Mouse (Mus musculus) hindbrain, embryonic 13.5 days (tissue): ENCODE results near the gene Sik1. TPM values are rescaled to one million over a fixed set of nuclear protein-coding genes. Genes with fewer than 3 reads are reported as not detected.

Source experiments
- ATAC-seq: fragments of 200-750 bp; cut with Nextera tagmentation; 2 replicates; pipeline ENCODE4 v1.8.0; 2017; ENCODE audit warnings: moderate TSS enrichment; ENCODE audit not compliant: low FRiP score
- H3K27ac ChIP-seq: fragments of 300-500 bp; sonication (generic); 2 replicates; pipeline ENCODE4 v1.5.1; 2015; ENCODE audit warnings: inconsistent platforms, mild to moderate bottlenecking, moderate library complexity
- H3K27me3 ChIP-seq: fragments of 300-500 bp; sonication (generic); 2 replicates; pipeline ENCODE4 v1.6.1; 2015; ENCODE audit warnings: mild to moderate bottlenecking, inconsistent platforms
- H3K36me3 ChIP-seq: fragments of 300-500 bp; sonication (generic); 2 replicates; pipeline ENCODE4 v1.6.1; 2015; ENCODE audit warnings: mild to moderate bottlenecking, inconsistent platforms
- H3K4me1 ChIP-seq: fragments of 300-500 bp; sonication (generic); replicated peaks from 2 replicates; pipeline ENCODE4 v1.6.1; 2015; ENCODE audit warnings: inconsistent platforms
- H3K4me2 ChIP-seq: fragments of 300-500 bp; sonication (generic); 2 replicates; pipeline ENCODE4 v1.6.1; 2015; ENCODE audit warnings: inconsistent platforms, mild to moderate bottlenecking, moderate library complexity
- H3K4me3 ChIP-seq: fragments of 300-500 bp; sonication (generic); 2 replicates; pipeline ENCODE4 v1.5.1; 2015; ENCODE audit warnings: mild to moderate bottlenecking, inconsistent platforms
- H3K9ac ChIP-seq: fragments of 300-500 bp; sonication (generic); 2 replicates; pipeline ENCODE4 v1.6.1; 2015; ENCODE audit warnings: mild to moderate bottlenecking, inconsistent platforms
- H3K9me3 ChIP-seq: fragments of 300-500 bp; sonication (generic); 2 replicates; pipeline ENCODE4 v1.6.1; 2016; ENCODE audit warnings: inconsistent platforms
- WGBS: fragments of 180-500 bp; shearing (Covaris S2); methylation state at CpG from one replicate; pipeline ENCODE4 v1.1.7; 2015; 5-methylcytosine and 5-hydroxymethylcytosine counted together
- polyA plus RNA-seq: library from polyadenylated mRNA; unstranded; fragments of >200 nt; fragmentation: Nextera tagmentation; extraction: Ambion mirVana; gene quantifications from 2 replicates; pipeline ENCODE4 v1.2.1, GENCODE M21; 2015

The Sik1 gene
- polyA plus RNA-seq, 1 experiment from 2014 or later, result 23.4 TPM

GRCm38 (mm10) chr17:31860856-31861255, 5.3 kb upstream of the Sik1 start:
- H3K4me2 ChIP-seq, result no peak overlapping the region
- H3K36me3 ChIP-seq, result no peaks in the 10 kb centered on the region
- H3K27me3 ChIP-seq, result no peaks in the 10 kb centered on the region
- ATAC-seq, result no peak
- H3K9ac ChIP-seq, result no peak overlapping the region
- H3K27ac ChIP-seq, result no peak overlapping the region
- no peak overlapping the region for H3K4me3 ChIP-seq
- peaks cover 20% of the 10 kb centered on the region for H3K4me1 ChIP-seq
- no peaks in the 10 kb centered on the region for H3K9me3 ChIP-seq
- WGBS, result 93% methylated on average over 8 of the region's 8 CpGs

GRCm38 (mm10) chr17:31859367-31859766, 3.8 kb upstream of the Sik1 start:
- Histone ChIP-seq H3K4me1 (peaks cover 21% of the 10 kb centered on the region), H3K27me3 (no peaks in the 10 kb centered on the region), H3K27ac (no peak overlapping the region), H3K4me2 (no peak overlapping the region), H3K36me3 (no peaks in the 10 kb centered on the region), H3K4me3 (no peak overlapping the region), H3K9me3 (no peaks in the 10 kb centered on the region), H3K9ac (no peak overlapping the region)
- 56% methylated on average over 2 of the region's 2 CpGs for WGBS
- ATAC-seq, result no peak

DNA sequence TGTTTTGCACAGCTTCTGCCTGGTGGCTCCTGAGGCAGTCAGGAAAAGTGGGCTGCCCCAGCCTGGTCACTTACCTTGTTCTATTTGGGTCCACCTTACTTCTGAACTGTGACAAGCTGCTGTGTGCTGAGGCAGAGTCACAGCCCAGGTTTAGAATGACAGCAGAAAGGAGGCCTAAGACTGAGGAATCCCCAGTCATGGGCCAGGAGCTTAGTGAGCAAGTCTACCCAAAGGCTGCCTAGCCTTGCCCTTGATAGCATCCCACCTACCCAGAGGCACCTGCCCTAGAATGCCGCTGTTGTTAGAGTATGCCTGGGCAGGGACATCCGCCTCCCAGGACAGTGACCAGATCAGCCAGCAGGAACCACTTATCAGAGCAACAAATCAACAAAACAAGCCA, 3.2 kb upstream of the Sik1 start:
- H3K27me3 ChIP-seq, result no peaks in the 10 kb centered on the region
- H3K27ac ChIP-seq, result no peak overlapping the region
- no peak overlapping the region for H3K4me3 ChIP-seq
- no peak for ATAC-seq
- H3K9ac ChIP-seq, result no peak overlapping the region
- no peaks in the 10 kb centered on the region for H3K9me3 ChIP-seq
- no peak overlapping the region for H3K4me2 ChIP-seq
- H3K36me3 ChIP-seq, result no peaks in the 10 kb centered on the region
- 97% methylated on average over 2 of the region's 2 CpGs for WGBS
- H3K4me1 ChIP-seq, result peaks cover 23% of the 10 kb centered on the region

DNA sequence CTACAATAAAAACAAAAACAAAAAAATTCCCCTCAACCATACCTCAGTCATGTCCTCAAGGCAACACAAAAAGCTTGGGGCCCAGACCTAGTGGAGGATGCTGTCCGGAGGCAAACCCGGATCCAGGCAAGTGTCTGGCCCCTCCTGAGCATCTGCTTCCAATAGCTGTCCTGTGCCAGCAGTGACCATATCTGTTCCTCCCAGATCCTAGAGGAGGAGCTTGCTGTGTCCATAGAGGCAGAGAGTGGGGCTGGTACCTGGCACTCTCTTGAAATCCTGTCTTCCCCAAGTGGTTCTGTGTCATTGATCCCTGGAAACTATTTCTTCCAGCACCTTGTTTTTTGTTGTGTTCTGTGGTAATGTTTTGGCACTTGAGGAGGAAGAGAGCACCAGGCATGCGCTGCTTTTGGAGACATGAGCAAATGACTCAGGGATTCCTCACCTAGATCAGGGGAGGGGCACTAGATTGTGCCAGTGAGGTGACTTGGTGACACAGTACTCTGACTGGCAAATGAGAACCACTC, 2.4 kb upstream of the Sik1 start:
- Histone ChIP-seq H3K9ac (no peak overlapping the region), H3K9me3 (no peaks in the 10 kb centered on the region), H3K27me3 (no peaks in the 10 kb centered on the region), H3K4me2 (no peak overlapping the region), H3K4me3 (no peak overlapping the region), H3K27ac (no peak overlapping the region), H3K36me3 (no peaks in the 10 kb centered on the region), H3K4me1 (peaks cover 31% of the 10 kb centered on the region)
- 87% methylated on average over 3 of the region's 3 CpGs for WGBS
- no peak for ATAC-seq

DNA sequence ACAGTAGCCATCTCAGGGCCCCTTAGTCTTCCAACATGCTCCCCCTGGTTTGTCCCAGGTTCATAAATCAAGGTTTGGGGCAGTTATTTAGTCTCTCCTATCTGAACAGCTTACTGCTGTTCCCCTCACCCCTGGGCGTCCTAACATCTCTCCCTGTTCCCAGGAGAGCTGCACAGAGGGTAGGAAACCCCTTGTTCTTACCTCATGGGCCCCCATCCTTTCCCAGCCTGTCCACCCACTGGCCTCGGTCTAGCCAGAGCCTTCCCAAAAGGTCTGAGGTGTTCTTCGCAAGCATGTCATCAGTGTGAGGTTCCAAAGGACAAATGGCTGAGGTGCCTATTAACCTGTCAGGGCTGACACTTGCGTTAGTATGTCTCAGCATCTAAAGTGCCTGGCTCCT, 1.6 kb upstream of the Sik1 start:
- ATAC-seq, result no peak
- Histone ChIP-seq H3K4me3 (no peak overlapping the region), H3K4me2 (no peak overlapping the region), H3K9me3 (no peaks in the 10 kb centered on the region), H3K9ac (no peak overlapping the region), H3K36me3 (no peaks in the 10 kb centered on the region), H3K4me1 (peaks cover 38% of the 10 kb centered on the region), H3K27ac (no peak overlapping the region), H3K27me3 (no peaks in the 10 kb centered on the region)
- WGBS, result 88% methylated on average over 4 of the region's 4 CpGs

DNA sequence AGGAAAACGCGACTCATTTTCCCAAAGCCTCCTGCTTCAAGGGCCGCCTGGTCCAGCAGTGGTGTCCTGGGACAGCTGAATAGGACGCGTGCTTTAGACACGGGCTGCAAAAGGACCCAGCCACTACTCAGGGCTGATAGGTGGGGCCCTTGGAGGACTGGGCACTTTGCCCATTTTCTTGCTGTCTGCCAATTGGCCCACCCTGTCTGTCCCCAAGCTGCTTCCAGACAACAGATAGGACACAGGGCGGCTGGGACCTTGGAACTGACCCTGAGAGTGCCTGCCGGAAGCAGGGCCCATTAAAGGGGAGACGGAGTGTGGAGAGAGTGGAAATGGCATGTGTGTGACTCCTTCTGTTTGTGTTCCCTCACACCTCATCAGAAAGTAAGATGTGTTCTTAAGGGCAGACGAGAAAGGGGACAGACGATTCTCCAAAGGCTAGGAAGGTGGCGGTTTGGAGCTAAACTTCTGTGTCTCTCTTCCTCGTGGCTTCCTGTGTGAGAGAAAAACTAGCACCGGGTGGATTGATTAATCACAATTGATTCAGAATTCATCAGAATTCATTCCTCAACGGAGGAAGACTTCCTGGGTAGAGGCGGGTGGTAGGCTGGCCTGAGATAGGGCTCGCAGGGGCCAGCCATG, 1.0 kb upstream of the Sik1 start:
- Histone ChIP-seq H3K27ac (peak overlapping the region; percentile 85), H3K27me3 (no peaks in the 10 kb centered on the region), H3K36me3 (no peaks in the 10 kb centered on the region), H3K4me3 (peak overlapping the region; percentile 87), H3K9ac (peak overlapping the region; percentile 63), H3K4me2 (peak overlapping the region; percentile 57), H3K9me3 (no peaks in the 10 kb centered on the region), H3K4me1 (peaks cover 43% of the 10 kb centered on the region)
- WGBS, result 36% methylated on average over 17 of the region's 17 CpGs
- ATAC-seq, result peak; percentile 58

DNA sequence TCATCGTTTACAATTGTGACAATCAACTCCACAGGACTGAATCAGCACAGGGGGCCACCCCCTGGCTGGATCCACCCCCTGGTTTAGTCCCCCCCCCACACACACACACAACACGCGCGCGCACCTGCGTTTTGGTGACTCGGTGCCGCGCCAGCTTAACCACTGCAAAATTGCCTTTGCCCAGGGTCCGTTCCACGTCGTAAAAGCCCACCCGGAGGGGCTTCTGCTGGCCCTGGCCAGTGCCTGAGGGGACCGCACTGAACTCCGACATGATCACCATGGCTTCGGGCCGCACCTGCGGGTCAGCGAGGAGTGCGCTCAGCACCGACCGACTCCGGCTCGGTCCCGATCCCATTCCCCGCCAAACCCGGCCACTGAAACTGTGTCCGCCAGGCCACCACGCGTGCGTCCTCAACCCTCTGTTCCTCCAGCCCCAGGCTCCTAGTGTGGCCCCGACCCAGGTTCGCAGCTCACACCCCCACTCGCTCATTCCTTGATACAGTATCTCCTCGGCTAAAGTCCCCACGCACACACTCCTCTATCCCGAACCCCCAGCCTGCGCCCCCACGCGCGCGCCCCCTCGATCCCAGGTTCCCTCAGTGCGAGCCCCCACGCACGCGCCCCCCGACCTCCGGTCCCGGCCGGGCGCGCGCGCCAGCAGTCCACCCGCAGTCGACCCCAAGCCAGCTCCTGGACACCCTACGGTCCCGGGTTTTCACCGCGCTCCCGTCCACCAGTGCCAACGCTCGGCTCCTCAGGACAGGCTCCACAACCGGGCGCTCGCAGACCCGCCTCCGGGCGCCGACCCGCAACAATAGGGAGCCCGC, 621 bp downstream of the Sik1 start:
- WGBS, result under 1% methylated on average over 73 of the region's 73 CpGs
- peak overlapping the region; percentile 93 for H3K9ac ChIP-seq
- peak overlapping the region; percentile 87 for H3K4me3 ChIP-seq
- peak overlapping the region; percentile 89 for H3K27ac ChIP-seq
- H3K27me3 ChIP-seq, result no peaks in the 10 kb centered on the region
- H3K36me3 ChIP-seq, result peaks cover 12% of the 10 kb centered on the region
- no peaks in the 10 kb centered on the region for H3K9me3 ChIP-seq
- peaks cover 45% of the 10 kb centered on the region for H3K4me1 ChIP-seq
- peak; percentile 68 for ATAC-seq
- H3K4me2 ChIP-seq, result peak overlapping the region; percentile 73

DNA sequence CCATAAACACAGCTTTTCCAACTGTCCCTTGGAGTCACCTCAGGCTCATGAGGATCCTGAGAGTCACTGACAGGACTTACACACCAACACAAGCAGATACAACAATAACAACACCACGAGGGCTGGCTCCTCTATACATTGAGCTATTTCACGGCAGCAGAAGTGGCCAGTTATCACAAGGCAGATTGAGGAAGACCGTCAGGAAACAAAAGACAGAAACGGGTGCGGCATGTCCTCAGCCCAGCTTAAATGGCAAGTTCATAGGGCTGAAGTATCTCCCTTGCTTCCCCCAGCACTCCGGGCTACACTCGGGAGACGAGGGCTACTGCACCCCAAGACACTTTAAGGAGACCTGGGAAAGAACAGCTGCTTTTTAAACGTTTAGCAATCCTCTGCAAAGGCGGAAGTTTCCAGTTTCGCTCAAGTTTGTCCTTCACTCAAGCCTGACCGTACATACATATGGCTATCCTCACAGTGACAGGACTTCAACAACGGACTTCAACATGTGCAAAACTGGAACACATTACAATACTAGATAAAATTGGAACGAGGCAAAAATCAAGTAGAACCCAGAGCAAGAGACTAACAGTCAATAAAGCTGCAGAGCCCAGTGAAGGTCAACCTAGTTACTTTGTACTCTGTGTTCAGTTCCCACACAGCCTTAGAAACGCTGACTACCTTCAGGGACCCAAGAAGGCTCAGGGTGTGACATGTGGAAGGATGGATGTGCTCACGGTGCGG, 2.0 kb downstream of the Sik1 start:
- Histone ChIP-seq H3K27ac (no peak overlapping the region), H3K27me3 (no peaks in the 10 kb centered on the region), H3K4me2 (peak overlapping the region; percentile 73), H3K4me1 (peaks cover 45% of the 10 kb centered on the region), H3K4me3 (peak overlapping the region; percentile 87), H3K9ac (peak overlapping the region; percentile 61), H3K36me3 (peaks cover 25% of the 10 kb centered on the region), H3K9me3 (no peaks in the 10 kb centered on the region)
- ATAC-seq, result no peak
- WGBS, result 70% methylated on average over 17 of the region's 17 CpGs

- H3K27ac ChIP-seq, result no peak overlapping the region
- peak overlapping the region; percentile 87 for H3K4me3 ChIP-seq
- ATAC-seq, result no peak
- WGBS, result 64% methylated on average over 12 of the region's 12 CpGs
- no peaks in the 10 kb centered on the region for H3K9me3 ChIP-seq
- H3K4me1 ChIP-seq, result peaks cover 45% of the 10 kb centered on the region
- peaks cover 32% of the 10 kb centered on the region for H3K36me3 ChIP-seq
- H3K4me2 ChIP-seq, result peak overlapping the region; percentile 73
- peak overlapping the region; percentile 61 for H3K9ac ChIP-seq
- no peaks in the 10 kb centered on the region for H3K27me3 ChIP-seq
These were observed 2.7 kb downstream of the Sik1 start for GRCm38 (mm10) chr17:31852782-31853447.

GRCm38 (mm10) chr17:31851816-31852476, 3.7 kb downstream of the Sik1 start:
- H3K27me3 ChIP-seq, result no peaks in the 10 kb centered on the region
- ATAC-seq, result no peak
- WGBS, result 88% methylated on average over 6 of the region's 6 CpGs
- no peak overlapping the region for H3K9ac ChIP-seq
- H3K4me1 ChIP-seq, result peaks cover 41% of the 10 kb centered on the region
- no peak overlapping the region for H3K4me2 ChIP-seq
- peaks cover 42% of the 10 kb centered on the region for H3K36me3 ChIP-seq
- no peak overlapping the region for H3K27ac ChIP-seq
- H3K9me3 ChIP-seq, result no peaks in the 10 kb centered on the region
- H3K4me3 ChIP-seq, result no peak overlapping the region

GRCm38 (mm10) chr17:31850457-31850980, 5.1 kb downstream of the Sik1 start:
- 90% methylated on average over 17 of the region's 17 CpGs for WGBS
- Histone ChIP-seq H3K4me1 (peaks cover 31% of the 10 kb centered on the region), H3K4me3 (no peak overlapping the region), H3K4me2 (no peak overlapping the region), H3K27me3 (no peaks in the 10 kb centered on the region), H3K27ac (no peak overlapping the region), H3K36me3 (peaks cover 56% of the 10 kb centered on the region), H3K9ac (no peak overlapping the region), H3K9me3 (no peaks in the 10 kb centered on the region)
- no peak for ATAC-seq
